Mouse (Mus musculus): ENCODE measurements around the gene Vps4b. TPM values are rescaled to one million over a fixed set of nuclear protein-coding genes. Genes with fewer than 3 reads are reported as not detected.
A peak's percentile ranks its signal among the peaks of the same experiment; 100 is the strongest.
"Not testable (repeated sequence)": the region's sequence is repeated elsewhere in the genome, so short reads cannot be mapped to it uniquely, and the experiment has no call there.

Gene Vps4b
- total RNA-seq, 2 experiments from 2014 or later = 56.3 to 101 TPM

DNA sequence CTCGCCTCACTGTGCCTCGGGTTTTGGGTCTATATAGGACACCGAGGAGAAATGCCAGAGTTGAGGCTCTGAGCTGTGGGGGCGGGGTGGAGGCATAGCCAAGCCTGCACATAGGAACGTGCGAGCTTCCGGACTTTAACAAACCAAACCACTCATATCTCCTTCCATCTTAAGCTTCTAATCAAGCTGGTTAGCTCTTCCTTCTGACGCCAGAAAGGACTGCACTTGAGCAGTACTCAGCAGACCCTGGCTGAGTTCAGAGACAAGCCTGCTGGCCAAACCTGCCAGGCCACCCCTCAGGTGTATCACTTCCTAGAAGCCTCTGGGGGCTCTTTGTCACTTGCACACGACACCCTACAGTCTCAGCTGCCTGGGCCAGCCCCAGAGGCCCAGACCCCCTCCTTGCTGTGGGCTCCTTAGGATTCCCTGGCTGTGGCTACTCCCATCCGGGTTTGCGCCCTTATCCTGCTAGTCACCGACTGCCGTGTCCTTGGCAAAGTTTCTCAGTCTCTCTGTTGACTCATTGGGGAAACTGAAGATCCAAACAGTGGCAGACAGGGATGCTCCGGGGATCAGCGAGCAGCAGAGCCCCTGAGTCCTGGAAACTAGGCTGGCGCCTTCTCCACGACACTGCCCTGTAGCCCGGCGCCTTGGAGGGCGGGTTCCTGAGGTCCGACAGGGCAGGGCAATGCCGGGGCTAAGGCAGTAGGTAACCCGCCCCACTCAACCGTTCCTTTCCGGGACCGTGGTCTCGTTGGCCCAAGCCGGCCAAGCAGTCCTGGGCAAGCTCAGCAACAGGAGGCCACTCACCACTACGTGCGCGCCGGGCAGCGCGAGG is 37.6 kb downstream of the Vps4b start:
- ATAC-seq (replicated peaks; ENCODE audit: low FRiP score, poor library complexity, severe bottlenecking) = peak; percentile 56

DNA sequence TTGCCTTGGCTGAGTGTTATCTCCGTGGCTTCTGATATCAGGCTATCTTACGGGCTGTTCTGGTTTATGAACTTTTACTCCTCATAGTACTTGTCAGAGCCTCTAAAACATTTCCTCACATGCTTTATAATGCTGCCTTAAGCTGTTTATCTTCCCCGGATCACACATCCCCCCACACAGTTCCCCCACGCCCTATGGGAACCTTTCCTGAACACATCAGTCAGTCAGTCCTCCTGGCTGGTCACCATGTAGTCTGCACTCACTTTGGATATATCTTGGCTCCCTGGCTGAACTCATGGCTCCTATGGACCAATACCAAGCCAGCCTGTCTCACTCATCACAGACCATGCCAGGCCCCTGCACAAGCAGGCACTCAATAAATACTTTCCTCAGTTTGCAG is 39.9 kb downstream of the Vps4b start:
- ATAC-seq (replicated peaks; ENCODE audit: low FRiP score, poor library complexity, severe bottlenecking) = no peak

DNA sequence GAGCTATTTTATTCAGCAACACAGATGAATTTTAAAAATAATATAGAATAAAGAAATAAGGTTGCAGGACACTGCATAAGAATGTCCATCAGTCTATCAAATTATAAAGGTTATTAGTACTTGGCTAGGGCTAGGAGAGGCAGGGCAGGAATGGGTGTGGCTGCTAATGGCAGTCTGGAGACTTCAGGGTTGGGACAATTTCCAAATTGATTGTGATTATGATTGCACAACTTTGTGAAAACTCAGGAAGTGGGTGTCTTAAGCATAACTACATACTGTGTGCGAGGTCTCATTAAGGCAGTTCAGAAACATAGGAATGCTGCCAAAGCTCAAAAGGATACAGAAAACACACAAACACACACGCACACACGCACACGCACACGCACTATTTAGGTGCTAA is 44.5 kb downstream of the Vps4b start:
- ATAC-seq (replicated peaks; ENCODE audit: low FRiP score, poor library complexity, severe bottlenecking) = no peak

DNA sequence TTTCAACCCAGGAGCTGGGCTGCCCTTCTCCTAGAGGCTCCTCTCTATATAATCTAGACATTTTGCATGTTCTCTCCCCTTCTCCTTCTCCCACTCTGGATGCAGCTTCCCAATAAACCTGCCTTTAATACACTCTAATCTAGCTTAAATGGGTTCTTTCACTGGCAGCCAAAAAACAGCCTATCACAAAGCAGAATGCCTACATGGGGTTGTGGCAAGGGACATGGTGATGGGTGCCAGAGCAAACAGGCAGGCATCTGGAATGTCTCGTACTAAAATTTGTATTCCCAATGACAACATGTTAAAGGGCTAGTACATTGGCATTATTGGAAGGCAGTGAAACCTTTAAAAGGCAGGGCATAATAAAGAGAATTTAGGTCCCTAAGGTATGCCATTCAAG is 45.9 kb downstream of the Vps4b start:
- no peak for ATAC-seq (replicated peaks; ENCODE audit: low FRiP score, poor library complexity, severe bottlenecking)

DNA sequence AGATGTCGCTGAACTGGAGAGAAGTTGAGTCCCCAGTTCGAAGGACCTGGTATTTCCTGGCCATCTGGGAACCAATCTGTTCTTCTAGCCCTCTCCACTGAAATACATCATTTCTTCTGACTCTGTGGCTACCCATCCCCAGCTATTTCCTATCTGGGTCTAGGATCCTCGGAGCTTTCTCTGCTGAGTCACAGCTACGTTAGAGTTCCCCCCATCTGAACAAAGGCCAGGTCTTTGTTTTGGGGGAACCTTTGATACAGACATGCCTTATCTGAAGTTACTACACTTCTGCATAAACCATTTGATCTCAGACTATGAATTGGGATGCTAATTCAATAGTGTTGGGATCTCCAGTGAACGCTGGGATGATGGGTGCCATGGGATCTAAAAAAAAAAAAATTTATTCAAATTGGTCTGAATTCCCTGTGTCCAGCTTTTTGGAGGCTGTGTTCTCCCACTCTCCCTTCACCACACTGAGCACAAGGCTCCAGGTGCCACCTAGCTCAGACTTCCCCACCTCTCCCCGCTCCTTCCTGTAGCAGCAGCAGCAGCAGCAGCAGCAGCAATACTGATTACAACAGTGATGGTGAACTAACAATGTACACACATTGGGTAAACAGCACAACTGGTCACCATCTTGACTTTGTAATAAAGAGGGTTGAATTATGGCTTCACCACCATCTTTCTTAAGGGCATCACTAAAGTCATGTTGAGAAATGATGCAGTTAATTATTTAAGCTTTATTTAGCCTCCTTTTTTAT is 47.8 kb downstream of the Vps4b start:
- no peak for ATAC-seq (replicated peaks; ENCODE audit: low FRiP score, poor library complexity, severe bottlenecking)

DNA sequence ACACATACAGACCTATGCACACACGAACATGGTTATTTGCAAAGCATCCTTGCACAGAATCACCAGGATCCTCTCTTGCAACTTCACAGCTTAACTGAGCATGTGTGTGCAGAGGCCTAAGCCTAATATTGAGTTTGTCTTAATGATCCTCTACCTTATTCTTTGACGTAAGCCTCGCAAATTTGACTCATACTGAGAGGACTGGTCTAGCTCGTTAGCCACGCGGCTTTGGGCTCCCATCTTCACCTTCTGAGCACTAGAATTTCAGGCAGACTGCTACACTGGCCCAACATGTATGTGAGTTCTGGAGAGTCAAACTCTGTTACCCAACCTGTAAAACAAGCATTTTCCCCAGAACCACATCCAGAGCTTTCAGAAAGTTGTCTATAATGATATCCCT is 53.5 kb downstream of the Vps4b start:
- ATAC-seq (replicated peaks; ENCODE audit: low FRiP score, poor library complexity, severe bottlenecking) = no peak

DNA sequence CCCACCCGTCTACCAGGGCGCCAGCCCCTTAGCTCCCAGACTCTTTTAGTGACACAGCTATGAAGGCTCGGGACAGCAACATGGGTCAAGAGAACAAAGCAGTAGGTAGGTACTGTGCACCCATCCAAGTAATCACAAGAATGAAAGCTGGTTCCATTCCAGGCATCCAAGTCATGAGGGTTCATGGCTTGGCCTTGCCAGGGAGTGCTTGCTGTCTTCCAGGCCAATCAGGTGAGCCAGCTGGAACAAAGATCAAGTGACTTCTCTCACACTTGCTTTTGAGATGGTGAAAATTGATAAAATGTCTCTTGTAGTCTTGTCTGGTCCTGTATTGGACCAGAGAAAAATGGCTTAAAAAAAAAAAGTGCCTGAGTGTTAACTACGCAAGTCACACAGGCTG is 55.8 kb downstream of the Vps4b start:
- no peak for ATAC-seq (replicated peaks; ENCODE audit: low FRiP score, poor library complexity, severe bottlenecking)

DNA sequence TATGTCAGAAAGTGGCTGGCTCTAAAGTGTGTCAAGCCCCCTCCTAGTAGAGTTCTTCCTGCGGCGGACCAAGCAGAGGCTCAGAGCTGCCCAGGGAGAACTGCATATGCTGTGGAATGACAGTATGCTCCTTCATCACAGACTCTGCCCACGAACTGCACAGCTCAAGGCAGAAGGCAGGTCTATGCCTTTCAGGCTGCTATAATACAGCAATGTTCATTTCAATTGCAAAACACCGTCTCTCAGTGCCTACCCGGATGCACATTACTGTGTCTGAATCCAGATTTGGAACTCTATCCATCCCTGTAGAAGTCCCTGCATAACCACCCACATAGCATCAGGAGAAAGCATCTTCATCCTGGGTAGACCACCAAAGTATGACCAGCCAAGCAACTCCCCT is 56.7 kb downstream of the Vps4b start:
- ATAC-seq (replicated peaks; ENCODE audit: low FRiP score, poor library complexity, severe bottlenecking) = no peak

DNA sequence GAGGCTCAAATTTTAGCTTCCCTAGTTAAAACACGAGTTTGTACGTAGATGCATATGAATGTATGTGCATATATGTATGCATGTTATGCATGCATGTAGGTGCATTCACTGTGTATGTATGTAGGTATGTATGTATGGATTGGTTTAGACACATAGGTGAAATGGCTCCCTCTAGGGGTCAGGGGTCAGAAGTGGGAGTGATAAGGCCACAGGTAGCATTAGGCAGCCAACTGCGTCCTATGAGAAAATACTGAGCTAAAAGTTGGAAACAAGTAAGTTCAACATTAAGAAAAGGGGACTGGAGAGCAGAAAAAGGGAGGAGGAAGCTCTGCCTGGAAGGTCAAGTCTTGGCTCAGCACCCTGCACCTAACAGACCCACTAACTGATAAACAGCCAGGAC is 58.4 kb downstream of the Vps4b start:
- peak; percentile 65; the same call in 1 of the 2 replicates for ATAC-seq (replicated peaks; ENCODE audit: low FRiP score, poor library complexity, severe bottlenecking)

DNA sequence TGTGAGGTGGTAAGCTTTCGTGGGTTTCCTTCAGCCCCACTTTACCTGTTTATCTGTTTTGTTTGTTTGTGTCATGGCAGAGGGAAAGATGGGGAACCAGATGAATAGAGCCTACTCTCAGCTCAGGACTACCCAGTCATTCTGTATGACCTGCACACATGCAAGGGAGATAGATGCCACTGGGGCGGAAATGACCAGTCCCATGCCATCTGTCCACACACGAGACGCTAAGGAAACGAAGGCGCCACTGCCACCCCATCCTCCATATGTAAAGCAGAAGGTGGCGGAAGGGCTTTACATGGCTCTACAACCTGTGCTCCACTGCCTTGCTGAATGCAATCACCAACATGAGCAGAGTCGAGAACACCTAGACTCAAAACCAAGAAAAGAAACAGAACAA is 60.3 kb downstream of the Vps4b start:
- ATAC-seq (replicated peaks; ENCODE audit: low FRiP score, poor library complexity, severe bottlenecking) = no peak

DNA sequence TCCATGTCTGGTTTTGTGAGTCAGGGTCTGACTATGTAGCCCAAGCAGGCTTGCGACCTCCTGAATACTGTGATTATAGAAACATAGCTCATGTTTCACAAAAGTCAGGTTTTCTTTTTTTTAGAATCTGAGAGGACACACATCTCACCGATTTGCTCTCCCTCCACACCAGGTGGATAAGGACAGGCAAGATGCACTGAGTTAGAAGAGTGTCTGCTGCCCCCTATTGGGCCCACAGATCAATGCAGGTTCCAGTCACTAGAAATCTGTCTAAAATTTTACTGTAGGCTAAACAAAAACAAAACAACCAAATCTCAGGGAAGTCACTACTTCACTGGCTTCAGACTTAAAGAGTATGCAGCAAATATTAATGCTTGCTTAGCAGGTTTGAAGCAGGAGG is 60.9 kb downstream of the Vps4b start:
- ATAC-seq (replicated peaks; ENCODE audit: low FRiP score, poor library complexity, severe bottlenecking) = no peak

DNA sequence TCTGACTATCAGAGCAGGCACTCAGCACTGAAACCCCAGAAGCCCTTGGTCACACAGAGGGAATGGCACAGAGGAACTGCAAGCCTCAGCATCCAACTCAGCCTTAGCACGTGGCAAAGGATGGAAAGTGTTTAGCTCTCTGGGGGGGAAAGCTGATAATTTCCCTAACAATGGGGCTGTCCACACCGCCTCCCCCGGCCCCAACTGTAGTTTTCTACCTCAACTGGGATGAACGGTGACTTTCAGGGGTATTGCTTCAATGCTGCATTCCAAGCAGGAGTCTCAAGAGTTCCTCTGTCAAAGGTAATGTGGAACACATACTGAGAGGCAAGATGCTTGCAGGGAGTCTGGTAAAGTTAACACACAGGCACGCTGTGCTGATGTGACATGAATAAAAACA is 74.5 kb downstream of the Vps4b start:
- no peak for ATAC-seq (replicated peaks; ENCODE audit: low FRiP score, poor library complexity, severe bottlenecking)

DNA sequence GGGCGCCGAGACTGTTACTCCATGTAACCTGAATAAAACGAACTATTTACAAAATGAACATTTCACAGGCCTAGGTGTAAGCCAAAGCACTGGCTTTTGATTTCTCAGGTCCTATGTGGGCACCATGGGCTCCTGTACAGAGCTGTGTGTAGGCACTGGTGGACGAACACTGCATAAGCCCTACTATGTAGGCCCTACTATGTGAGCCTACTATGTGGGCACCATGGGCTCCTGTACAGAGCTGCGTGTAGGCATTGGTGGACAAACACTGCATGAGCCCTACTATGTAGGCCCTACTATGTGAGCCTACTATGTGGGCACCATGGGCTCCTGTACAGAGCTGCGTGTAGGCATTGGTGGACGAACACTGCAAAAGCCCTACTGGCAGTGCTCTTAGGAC is 78.8 kb downstream of the Vps4b start:
- not testable (repeated sequence) for ATAC-seq (replicated peaks; ENCODE audit: low FRiP score, poor library complexity, severe bottlenecking)

DNA sequence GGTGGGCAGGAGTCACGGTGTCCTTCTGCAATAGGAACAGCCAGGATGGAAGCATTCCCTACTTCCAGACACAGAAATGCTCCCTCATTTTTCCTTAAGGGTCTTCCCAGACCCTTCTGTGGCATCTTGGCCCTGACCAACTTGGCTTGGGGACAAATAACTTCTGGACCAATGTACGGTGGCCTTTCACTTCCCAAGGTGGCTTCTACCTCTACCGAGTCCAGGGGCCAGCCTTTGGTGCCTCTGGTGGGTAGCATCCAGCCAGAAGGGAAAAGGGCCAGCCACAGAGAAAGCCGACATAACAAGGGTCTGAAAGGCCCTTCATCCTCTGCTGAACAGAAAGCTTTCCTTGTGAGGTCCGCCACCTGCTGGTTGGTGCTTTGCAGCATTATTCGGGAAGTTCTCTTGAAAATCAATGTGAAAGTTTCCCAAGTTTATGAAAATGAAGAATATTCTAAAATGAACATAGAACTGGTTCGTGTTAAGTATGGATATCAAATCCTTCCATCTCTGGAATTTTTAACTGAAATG is 79.4 kb downstream of the Vps4b start:
- no peak for ATAC-seq (replicated peaks; ENCODE audit: low FRiP score, poor library complexity, severe bottlenecking)

DNA sequence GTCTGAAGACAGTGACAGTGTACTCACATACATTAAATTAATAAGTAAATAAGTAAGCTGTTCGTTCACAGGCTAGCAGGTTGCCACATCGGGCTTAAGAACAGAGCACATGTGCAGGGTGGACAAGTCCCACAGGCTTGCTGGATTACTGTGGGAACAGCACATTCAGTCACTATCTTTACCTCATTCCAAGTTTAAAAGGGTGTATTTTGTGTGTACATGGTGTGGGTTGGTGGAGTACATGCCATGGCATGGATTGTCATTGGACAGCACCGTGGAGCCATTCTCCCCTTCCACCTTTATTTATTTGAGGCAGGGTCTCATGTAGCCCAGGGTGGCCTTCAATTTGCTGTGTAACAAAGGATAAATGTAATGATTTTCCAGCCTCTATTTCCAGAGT is 80.4 kb downstream of the Vps4b start:
- ATAC-seq (replicated peaks; ENCODE audit: low FRiP score, poor library complexity, severe bottlenecking) = no peak

DNA sequence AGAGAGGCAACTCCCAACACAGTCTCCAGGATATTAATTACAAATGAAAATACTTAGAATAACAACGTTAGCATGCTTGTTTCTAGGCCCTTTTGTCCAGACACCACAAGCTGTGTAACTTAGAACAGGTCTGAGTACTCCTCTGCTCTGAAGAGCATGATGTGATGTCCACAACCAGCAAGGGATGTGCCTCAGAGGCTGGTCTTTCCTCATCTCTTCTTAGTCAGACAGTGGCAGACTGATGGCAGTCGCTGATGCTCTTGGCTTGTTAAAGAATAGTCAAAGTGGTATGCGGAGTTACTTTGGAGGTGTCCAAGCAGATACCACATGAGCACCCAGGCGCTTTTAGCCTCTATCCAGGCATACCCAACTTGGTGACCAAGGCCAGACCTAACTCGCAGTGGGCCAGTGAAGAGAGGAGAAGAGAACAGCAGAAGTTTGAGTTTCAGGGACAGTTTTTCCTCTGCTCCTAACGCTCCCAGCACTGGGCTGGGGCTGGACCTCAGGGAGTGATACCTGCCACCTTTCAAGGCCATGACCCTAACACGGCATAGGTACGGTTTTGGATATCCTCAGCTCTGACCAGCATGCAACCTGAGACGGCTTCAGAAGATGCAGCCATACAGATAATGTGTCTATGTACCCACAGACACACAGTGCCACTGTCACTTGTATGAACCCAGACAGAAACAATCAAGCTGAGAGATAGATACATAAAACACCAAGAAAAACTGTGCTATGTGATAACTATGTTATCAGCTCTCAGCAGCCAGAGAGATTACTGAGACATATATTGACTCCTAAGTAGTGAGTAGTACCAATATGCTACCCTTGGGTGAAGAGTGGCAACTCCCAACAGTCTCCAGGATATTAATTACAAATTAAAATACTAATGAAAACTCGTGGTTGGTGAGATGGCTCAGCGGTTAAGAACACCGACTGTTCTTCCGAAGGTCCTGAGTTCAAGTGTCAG is 81.1 kb downstream of the Vps4b start:
- no peak for ATAC-seq (replicated peaks; ENCODE audit: low FRiP score, poor library complexity, severe bottlenecking)

DNA sequence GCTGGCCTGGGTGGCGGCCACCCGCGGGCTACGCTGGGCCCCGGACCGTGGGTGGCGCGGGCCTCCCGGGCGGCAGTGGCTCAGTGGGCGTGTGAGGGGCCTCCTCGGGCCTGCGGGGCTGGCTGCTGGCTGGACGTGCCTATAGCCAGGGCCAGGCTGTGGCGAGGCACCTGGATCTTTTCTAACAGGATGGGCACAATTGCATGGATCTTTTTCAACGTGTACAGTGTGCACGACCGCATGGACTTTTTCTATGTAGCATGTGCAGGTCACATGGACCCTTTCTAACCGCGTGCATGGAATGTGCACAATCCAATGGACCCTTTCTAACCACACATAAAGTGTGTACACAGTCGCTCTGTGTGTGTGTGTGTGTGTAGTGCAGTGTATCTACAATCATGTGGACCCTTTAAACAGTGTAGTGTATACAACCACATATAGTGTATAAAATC is 82.0 kb downstream of the Vps4b start:
- no peak for ATAC-seq (replicated peaks; ENCODE audit: low FRiP score, poor library complexity, severe bottlenecking)
